Mouse (Mus musculus) brain, embryonic 14.5 days (tissue): Measurements from ENCODE around the gene Cdk4.

ENCODE experiments used
- CTCF ChIP-seq: fragments of 200-500 bp; IDR thresholded peaks from 2 replicates; pipeline ENCODE4 v1.5.1; 2012; ENCODE audit warnings: inconsistent platforms, mild to moderate bottlenecking, moderate library complexity, borderline replicate concordance; ENCODE audit not compliant: insufficient read depth, insufficient read length; ENCODE audit errors: extremely low read depth
- POLR2A ChIP-seq: fragments of 200-500 bp; IDR thresholded peaks from 2 replicates; pipeline ENCODE4 v1.6.1; 2012; ENCODE audit warnings: mild to moderate bottlenecking, inconsistent platforms, borderline replicate concordance; ENCODE audit not compliant: poor library complexity, insufficient read depth, insufficient read length, severe bottlenecking; ENCODE audit errors: extremely low read depth

DNA sequence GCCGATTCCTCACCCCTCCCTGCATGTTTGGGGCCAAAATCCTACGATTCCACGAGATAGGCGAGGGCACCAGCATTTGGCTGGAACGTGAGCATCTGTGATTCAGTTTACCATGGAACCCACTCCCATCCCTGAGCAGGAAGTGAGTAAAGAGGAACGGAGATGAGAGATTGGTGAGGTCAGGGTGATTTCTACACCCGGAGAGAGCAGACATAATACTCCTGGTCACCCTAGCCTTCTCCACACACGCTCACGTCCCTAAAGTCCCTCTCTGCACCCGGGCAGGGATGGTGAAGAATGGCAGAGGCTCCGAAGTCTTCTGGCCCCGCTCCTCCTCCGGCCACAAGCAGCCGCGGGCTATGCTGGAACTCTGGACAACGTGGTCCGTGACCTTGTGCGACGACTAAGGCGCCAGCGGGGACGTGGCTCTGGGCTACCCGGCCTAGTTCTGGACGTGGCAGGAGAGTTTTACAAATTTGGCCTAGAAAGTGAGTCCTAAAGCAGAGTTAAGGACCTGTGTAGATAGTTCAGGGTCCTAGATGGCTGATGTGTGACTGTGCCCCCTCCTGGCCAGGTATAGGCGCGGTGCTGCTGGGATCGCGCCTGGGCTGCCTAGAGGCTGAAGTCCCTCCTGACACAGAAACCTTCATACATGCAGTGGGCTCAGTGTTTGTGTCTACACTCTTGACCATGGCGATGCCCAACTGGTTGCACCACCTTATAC, 13.8 kb upstream of the Cdk4 start:
- TF ChIP-seq CTCF (peak; percentile 16; the same call in 1 of the 2 replicates), POLR2A (no peak)
